Mouse (Mus musculus): ENCODE data around the gene Prkce.

The Prkce gene

DNA sequence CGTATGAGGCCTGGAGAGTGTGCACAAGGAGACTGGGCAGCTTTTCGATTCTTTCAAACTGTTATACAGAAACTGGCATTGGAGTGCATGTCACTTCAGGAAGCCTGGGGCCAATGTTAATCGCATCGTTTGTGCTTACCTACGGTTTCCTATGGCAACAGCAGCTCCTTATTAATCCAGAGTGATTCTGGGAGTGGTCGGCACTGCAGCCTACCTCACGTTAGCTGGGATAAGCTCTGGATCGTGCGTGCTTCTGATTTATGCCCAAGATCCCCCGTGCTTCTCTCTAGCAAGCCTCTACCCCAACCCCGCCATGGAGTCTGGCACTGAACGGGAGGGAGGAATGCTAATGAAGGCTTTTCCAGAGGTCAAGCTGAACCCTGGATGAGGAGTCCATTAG is 242.9 kb downstream of the Prkce start:
- DNase-seq (ENCODE audit: low spot score in 2 of 2) = no peak

- DNase-seq (ENCODE audit: low spot score in 2 of 2) = peak in 1 of 2 experiments; percentile 11
Measured at GRCm38 (mm10) chr17:86412141-86412540, 244.6 kb downstream of the Prkce start.

DNA sequence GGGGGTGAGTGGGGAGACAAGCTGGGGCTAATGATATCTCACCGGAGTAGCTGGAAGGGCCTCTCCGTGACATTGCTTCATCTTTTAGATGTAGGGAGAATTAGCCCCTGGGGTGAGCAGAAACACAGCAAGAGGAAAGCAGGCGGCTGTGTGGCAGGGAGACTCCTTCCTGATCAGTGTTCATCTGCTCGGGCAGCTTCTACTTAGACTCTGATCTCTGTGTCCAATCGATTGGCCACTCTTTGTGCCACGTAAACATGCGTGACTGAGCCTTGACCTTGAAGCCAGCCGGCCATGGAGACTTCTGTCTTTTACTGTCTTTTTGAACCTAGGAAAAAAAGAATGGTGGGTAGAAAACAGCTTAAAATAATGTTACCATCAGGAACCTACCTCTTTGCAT is 247.0 kb downstream of the Prkce start:
- no peak for DNase-seq (ENCODE audit: low spot score in 2 of 2)

DNA sequence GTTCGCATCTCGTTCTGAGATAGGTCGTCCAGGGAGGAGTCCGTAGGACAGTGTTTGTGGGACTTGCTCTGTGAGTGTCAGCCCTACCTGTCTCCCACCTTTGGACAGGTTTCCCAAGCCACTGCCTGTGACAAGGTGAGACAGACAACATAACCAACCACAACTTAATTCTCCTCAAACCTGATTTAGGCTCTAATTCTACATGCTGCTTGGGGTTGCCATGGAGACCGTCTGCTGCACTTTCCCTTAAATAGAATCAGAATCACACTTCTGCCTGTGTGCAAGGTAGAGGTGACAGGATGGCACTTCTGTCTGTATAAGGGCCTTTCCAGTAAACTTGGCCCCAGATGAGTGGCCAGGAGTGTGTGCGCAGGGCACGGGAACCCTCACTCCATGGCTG is 248.4 kb downstream of the Prkce start:
- no peak for DNase-seq (ENCODE audit: low spot score in 2 of 2)

GRCm38 (mm10) chr17:86418334-86418733 is 250.7 kb downstream of the Prkce start:
- DNase-seq (ENCODE audit: low spot score in 2 of 2) = no peak

DNA sequence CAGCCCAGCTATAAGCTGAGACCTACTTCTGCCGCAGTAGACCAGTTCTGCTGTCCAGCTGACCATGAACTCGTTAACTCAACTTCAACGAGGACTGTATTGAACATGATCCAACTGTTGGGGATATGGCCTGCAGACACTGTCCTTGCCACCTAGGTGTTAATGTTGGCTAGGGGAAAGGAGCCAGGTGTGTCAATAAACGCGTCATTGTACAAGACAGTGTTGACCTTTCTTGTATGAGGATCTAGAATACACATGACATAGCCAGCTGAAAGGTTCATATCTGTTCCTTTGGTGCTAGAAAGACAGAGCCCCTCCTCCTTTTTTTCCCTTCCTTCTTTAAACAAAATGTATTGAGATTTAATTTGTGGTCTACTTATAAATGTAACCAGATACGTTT is 251.6 kb downstream of the Prkce start:
- no peak for DNase-seq (ENCODE audit: low spot score in 2 of 2)

GRCm38 (mm10) chr17:86420646-86421338 is 253.2 kb downstream of the Prkce start:
- no peak for DNase-seq (ENCODE audit: low spot score in 2 of 2)

- DNase-seq (ENCODE audit: low spot score in 2 of 2) = no peak
Measured at GRCm38 (mm10) chr17:86422023-86422422, 254.4 kb downstream of the Prkce start.

DNA sequence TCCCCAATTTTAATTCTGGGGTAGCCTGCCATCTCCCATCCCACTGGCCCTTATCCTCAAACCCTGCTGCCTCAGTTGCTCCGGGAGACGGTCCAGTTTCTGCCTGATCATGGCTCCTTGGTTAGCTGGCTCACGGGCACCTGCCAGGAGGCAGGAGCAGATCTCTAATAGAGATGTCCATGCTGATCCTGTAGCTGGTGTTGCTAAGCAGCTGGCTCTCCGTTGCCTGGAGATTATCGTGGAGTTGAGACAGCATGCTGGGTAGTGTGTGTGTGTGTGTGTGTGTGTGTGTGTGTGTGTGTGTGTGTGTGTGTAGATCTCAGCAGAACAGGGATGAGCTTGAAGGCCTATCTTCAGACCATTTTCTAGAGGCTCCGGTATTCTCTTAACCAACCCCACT is 262.3 kb downstream of the Prkce start:
- no peak for DNase-seq (ENCODE audit: low spot score in 2 of 2)

- no peak for DNase-seq (ENCODE audit: low spot score in 2 of 2)
Measured at GRCm38 (mm10) chr17:86433117-86433516, 265.5 kb downstream of the Prkce start.

DNA sequence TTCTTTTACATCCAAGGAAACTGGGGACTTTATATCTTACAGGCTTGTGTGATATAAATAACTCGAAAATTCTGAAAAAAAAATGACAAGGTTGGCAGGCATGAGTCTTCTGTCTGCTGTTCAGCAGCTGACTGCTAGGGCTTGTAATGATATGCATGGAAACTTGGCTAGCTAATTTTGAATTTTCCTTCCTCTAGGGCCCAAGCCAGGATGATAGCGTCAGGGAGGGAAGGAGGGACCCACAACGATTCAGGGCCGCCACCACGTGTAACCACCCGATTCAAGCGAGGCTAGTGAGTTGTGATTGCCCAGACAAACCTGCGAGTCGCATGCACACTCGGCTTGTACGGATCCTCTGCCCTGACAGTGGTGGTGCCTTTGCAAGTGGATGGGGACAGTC is 266.2 kb downstream of the Prkce start:
- no peak for DNase-seq (ENCODE audit: low spot score in 2 of 2)

DNA sequence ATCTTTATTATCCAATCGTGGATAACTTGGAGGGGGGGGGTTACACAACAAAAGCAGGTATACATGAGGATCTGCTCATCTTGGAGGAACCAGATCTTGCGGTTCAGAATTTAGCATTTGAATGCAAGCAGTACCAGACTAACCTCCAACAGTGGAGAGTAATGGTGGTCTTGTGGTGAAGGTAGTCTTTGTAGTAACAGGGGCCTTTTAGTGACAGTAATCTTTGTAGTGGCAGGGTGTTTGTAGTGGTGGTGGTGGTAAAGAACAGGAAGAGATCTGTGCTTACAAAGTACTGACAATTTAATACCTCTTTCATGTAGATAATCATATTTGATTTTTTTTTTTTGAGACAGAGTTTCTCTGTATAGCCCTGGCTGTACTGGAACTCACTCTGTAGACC is 267.2 kb downstream of the Prkce start:
- no peak for DNase-seq (ENCODE audit: low spot score in 2 of 2)

- no peak for DNase-seq (ENCODE audit: low spot score in 2 of 2)
Measured at GRCm38 (mm10) chr17:86435570-86435969, 268.0 kb downstream of the Prkce start.

- DNase-seq (ENCODE audit: low spot score in 2 of 2) = no peak
Measured at GRCm38 (mm10) chr17:86435984-86436383, 268.4 kb downstream of the Prkce start.

DNA sequence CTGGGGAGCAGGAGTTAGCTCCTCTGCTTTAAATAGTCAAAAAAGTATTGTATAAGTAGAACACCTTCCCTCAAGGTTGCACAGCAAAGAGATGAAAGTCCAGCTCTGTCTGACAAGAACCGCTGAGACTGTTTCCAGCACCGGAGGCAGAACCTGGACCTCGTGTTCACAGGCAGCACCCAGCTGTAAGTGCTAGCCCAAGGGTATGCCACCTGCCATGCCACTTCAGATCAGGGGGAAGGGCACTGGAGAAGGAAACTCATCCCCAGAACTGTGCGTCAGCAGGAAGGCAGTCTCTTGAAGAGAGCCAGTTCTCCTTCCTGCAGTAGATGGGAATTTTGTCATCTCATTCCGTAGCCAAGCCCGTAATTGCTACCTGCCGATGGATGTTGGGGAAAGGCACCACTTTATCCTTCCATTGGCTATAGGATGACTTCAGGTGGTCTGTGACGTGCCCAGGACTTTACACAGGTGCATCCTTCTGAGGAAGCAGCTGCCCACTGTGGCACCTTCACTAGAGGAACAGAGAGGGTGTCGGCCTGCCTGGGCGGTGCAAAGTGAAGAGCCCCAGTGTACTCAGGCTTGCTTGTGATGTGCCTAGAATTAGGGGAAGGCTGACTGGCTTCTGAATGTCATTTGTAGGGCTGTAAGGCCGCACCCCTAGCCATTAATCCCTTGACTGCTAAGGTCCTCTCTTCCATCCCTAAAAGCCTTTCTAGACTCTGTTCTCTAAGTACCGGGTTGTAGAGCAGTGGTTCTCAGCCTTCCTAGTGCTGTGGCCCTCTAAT is 269.2 kb downstream of the Prkce start:
- DNase-seq (ENCODE audit: low spot score in 2 of 2) = no peak

DNA sequence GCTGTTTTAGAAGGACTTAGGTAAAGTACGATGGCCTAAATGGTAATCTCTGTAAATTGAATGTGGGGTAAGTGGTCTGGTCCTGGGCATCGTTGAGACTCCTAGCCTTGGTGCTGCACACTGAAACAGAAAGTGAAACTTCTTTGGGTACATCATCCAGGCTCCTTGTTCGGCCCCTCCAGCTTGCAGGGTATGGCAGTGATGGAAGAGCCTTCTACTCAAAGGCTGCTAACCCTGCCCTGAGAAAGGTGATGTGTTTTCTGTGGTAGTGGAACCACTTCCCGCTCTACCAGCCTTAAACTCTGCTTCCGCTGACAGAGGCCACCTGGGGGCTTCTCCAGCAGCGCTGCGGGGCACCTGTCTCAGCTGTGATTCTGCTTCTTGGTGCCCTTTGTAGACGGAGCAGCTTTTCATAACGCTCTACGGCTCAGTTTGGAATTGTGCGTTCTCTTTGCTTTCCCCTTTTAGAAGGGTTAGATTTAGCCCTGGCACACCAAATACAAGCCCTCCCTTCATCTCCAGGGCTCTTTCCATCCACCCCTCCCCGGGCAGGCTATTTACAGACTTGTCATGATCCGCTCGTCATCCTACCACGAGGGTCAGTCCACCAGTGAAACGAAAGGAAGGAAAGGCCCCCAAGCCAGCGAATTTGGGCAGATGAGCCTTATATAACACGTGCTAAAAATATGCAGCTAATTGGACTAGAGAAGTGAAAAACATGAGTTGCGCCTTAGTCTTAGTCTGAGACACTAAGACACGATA is 270.1 kb downstream of the Prkce start:
- DNase-seq (ENCODE audit: low spot score in 2 of 2) = no peak

DNA sequence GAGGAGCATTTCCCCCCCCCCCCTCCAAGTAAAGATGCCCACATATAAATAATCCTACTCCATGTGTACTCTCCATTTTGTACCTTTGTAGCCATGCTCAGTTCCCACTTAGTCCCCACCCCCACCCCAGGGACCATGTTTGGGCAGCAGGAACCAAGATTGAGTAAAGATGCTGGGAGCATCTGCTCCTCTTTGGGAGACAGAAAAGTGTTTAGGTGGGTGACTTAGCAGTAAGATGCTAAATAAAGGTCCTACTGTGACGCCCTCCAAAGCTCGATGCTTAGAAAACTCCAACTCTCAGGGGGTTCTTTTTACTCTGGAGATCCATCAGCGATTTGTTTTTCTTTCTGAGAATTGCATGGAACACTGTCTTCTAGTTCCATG is 270.7 kb downstream of the Prkce start:
- DNase-seq (ENCODE audit: low spot score in 2 of 2) = no peak

DNA sequence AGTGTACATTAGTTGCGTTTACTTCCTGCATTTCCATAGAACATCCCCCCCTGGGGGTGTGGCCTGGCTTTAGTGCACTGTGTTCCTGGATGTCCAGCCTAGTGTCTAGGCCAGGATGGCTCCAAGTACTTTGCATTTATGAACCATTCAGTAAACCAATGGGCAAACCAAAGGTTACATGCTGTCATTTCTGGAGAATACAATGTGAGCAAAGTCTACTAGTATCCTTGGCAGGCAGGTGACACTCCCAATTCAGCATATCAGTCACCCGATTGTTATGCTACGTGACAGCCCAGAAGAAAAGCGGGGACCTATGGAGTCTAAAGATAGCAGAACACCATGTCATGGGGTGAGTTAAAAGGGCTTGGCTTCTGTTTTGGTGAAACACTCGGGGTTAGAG is 271.2 kb downstream of the Prkce start:
- no peak for DNase-seq (ENCODE audit: low spot score in 2 of 2)

DNA sequence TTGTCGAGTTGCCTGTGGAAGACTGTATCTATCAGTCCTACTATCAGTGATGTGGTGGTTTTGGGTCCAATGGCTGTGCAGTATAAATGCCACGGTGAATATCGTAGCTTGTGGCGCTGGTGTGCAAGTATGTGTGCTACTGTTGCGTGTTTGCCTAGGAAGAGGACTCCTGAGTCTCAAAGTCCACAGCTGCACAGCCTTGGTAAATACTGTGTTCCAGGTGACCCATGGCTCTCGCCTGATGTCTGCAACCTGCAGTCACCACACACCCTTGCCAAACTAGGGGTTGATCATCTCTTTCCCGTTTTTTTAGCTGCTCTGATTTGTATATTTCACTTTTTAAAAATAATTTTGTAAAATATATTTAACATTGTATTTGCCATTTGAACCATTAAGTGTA is 273.5 kb downstream of the Prkce start:
- DNase-seq (ENCODE audit: low spot score in 2 of 2) = no peak

DNA sequence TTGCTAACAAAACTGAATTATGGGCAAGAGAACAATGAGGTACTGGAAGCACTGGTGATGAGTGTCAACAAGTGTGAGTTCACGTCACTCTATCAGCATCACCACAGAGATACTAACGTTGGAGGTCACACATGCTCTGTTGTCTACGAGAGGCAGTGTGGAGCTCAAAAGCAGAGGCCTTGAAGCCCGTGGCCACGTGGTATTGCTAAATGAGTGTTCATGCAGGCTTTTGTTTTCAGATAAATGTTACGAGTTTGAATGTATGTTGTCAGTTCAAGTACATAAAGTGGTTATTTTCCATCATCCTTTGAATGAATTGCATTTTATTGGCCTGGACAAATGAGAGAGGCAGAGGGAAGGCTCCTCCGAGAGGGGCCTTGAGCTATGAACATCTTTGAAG is 276.3 kb downstream of the Prkce start:
- DNase-seq (ENCODE audit: low spot score in 2 of 2) = no peak

DNA sequence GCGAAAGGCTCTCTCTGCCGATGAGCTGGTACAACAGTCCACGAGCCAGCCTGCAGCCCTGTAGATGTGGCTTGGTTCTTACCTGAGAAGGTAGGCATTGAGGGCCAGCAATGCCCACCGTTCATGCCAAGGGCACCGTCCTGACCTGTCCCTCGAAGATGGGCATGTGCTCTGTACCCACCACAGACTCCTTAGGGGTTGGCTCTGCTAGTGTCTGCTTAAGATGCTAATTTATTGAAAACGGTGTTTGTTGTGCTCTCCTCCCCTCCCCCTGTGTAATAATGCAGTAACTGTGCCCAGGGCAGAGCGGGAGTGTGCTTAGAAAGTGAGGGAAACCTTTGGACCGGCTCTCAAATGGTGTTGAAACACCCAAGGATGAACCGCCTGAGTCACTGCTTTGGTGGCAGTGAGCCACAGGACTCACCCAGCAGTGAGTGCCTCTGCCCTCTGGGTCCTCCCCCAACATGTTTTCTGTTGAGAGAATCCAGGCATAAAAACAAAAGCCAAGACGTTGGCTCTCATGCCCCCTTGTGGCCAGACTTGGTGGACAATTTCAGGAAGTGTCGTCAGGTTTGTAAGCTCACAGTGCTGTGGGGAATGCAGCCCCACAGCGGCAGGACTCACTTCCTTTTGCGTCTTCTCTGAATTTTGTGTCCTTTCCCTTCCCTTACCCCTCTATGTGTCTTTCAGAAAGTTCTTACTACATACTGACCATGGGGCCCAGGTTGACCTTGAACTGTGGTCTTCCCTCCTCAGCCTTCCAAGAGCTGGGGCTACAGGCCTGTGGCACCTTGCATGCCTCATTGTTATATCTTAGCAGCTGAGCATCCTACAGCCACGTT is 277.2 kb downstream of the Prkce start:
- DNase-seq (ENCODE audit: low spot score in 2 of 2) = peak; percentile 90

DNA sequence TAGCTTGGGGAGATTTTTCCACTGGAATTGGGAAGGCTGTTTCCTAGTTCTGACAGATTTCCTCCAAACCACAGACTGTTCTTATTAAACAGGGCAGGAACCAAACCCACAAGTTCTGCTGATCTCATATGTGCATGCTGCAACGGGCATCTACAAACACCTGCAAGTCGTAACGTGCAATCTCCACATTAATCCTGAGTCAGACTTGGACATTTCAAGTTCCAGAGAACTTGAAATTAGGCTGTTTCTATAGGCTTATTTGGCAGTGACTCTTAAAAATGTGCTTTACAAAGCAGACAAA is 277.8 kb downstream of the Prkce start:
- peak; percentile 37 to 64 for DNase-seq (ENCODE audit: low spot score in 2 of 2)

Data from urinary bladder, adult 18-20 months (tissue).